Mouse (Mus musculus) liver, embryonic 13.5 days (tissue): Measurements from ENCODE around the gene Aifm3. TPM values are rescaled to one million over a fixed set of nuclear protein-coding genes. Genes with fewer than 3 reads are reported as not detected.
"Not testable (repeated sequence)": the region's sequence is repeated elsewhere in the genome, so short reads cannot be mapped to it uniquely, and the experiment has no call there.

Experiments
- ATAC-seq: fragments of 200-750 bp; cut with Nextera tagmentation; 2 replicates; pipeline ENCODE4 v1.8.0; 2017; ENCODE audit warnings: low read depth, mild to moderate bottlenecking, moderate number of reproducible peaks, moderate library complexity
- DNase-seq: peaks from one replicate; pipeline ENCODE4 v3.0.0; 2022
- H3K27ac ChIP-seq: fragments of 300-500 bp; sonication (generic); 2 replicates; pipeline ENCODE4 v1.5.1; 2015; ENCODE audit warnings: moderate library complexity, mild to moderate bottlenecking, inconsistent platforms
- H3K27me3 ChIP-seq: fragments of 300-500 bp; sonication (generic); 2 replicates; pipeline ENCODE4 v1.6.1; 2015; ENCODE audit warnings: mild to moderate bottlenecking, inconsistent platforms
- H3K36me3 ChIP-seq: fragments of 300-500 bp; sonication (generic); 2 replicates; pipeline ENCODE4 v1.6.1; 2015; ENCODE audit warnings: mild to moderate bottlenecking, inconsistent platforms
- H3K4me1 ChIP-seq: fragments of 300-500 bp; sonication (generic); replicated peaks from 2 replicates; pipeline ENCODE4 v1.6.1; 2015; ENCODE audit warnings: inconsistent platforms
- H3K4me2 ChIP-seq: fragments of 300-500 bp; sonication (generic); 2 replicates; pipeline ENCODE4 v1.6.1; 2015; ENCODE audit warnings: inconsistent platforms, mild to moderate bottlenecking, moderate library complexity
- H3K4me3 ChIP-seq: fragments of 300-500 bp; sonication (generic); replicated peaks from 2 replicates; pipeline ENCODE4 v1.5.1; 2015; ENCODE audit warnings: mild to moderate bottlenecking, inconsistent platforms
- H3K9ac ChIP-seq: fragments of 300-500 bp; sonication (generic); 2 replicates; pipeline ENCODE4 v1.6.1; 2015; ENCODE audit warnings: mild to moderate bottlenecking, inconsistent platforms
- H3K9me3 ChIP-seq: fragments of 300-500 bp; sonication (generic); replicated peaks from 2 replicates; pipeline ENCODE4 v1.6.1; 2016; ENCODE audit warnings: inconsistent platforms
- WGBS: fragments of 180-500 bp; shearing (Covaris S2); methylation state at CpG from one replicate; pipeline ENCODE4 v1.1.7; 2015; ENCODE audit not compliant: insufficient replicate concordance; 5-methylcytosine and 5-hydroxymethylcytosine counted together
- polyA plus RNA-seq: library from polyadenylated mRNA; unstranded; fragments of >200 nt; fragmentation: Nextera tagmentation; extraction: Ambion mirVana; gene quantifications from 2 replicates; pipeline ENCODE4 v1.2.1, GENCODE M21; 2015

Gene Aifm3
- polyA plus RNA-seq, 1 experiment from 2014 or later = 0.76 TPM

- Histone ChIP-seq H3K4me1 (peaks cover 28% of the 10 kb centered on the region), H3K36me3 (peaks cover 65% of the 10 kb centered on the region), H3K9ac (no peak overlapping the region), H3K4me2 (no peak overlapping the region), H3K4me3 (no peak overlapping the region), H3K9me3 (no peaks in the 10 kb centered on the region), H3K27ac (no peak overlapping the region), H3K27me3 (no peaks in the 10 kb centered on the region)
- ATAC-seq (no peak), DNase-seq (no peak)
Observed at GRCm38 (mm10) chr16:17527606-17528005, 38.2 kb downstream of the Aifm3 start.

- ATAC-seq (no peak), DNase-seq (no peak)
- Histone ChIP-seq H3K27me3 (no peaks in the 10 kb centered on the region), H3K4me2 (no peak overlapping the region), H3K9ac (no peak overlapping the region), H3K27ac (no peak overlapping the region), H3K4me3 (no peak overlapping the region), H3K4me1 (peaks cover 30% of the 10 kb centered on the region), H3K9me3 (no peaks in the 10 kb centered on the region), H3K36me3 (peaks cover 58% of the 10 kb centered on the region)
- 85% methylated on average over 13 of the region's 13 CpGs for WGBS
Observed at GRCm38 (mm10) chr16:17528276-17528675, 38.9 kb downstream of the Aifm3 start.

- Histone ChIP-seq H3K4me3 (peak overlapping the region; percentile 71), H3K27me3 (no peaks in the 10 kb centered on the region), H3K9ac (peak overlapping the region; percentile 88), H3K9me3 (no peaks in the 10 kb centered on the region), H3K36me3 (peaks cover 42% of the 10 kb centered on the region), H3K4me2 (peak overlapping the region; percentile 86), H3K4me1 (peaks cover 30% of the 10 kb centered on the region), H3K27ac (peak overlapping the region; percentile 94)
- DNase-seq = peak; percentile 8
- no peak for ATAC-seq
- 12% methylated on average over 17 of the region's 17 CpGs for WGBS
Observed at GRCm38 (mm10) chr16:17529981-17530586, 40.7 kb downstream of the Aifm3 start.

- H3K4me3 ChIP-seq = peak within 1 kb of the TSS; percentile 71
- H3K27ac ChIP-seq = peak within 1 kb of the TSS; percentile 94
- peak within 1 kb of the TSS; percentile 88 for H3K9ac ChIP-seq
- no peaks in the 10 kb centered on the region for H3K27me3 ChIP-seq
- ATAC-seq (peak; percentile 95), DNase-seq (peak; percentile 96)
- WGBS = under 1% methylated on average over 67 of the region's 67 CpGs
- H3K36me3 ChIP-seq = peaks cover 35% of the 10 kb centered on the region
- no peaks in the 10 kb centered on the region for H3K9me3 ChIP-seq
- peaks cover 30% of the 10 kb centered on the region for H3K4me1 ChIP-seq
- peak within 1 kb of the TSS; percentile 86 for H3K4me2 ChIP-seq
Observed at GRCm38 (mm10) chr16:17530640-17531288, 41.4 kb downstream of the Aifm3 start, which contains the start of gene Thap7. Thap7 (minus strand) TSS chr16:17531136.

- WGBS = 52% methylated on average over 4 of the region's 4 CpGs
- ATAC-seq (no peak), DNase-seq (no peak)
- peak overlapping the region; percentile 86; the same call in 1 of the 2 replicates for H3K4me2 ChIP-seq
- H3K4me1 ChIP-seq = peaks cover 30% of the 10 kb centered on the region
- peaks cover 20% of the 10 kb centered on the region for H3K36me3 ChIP-seq
- H3K9ac ChIP-seq = no peak overlapping the region
- no peak overlapping the region for H3K27ac ChIP-seq
- no peak overlapping the region for H3K4me3 ChIP-seq
- no peaks in the 10 kb centered on the region for H3K9me3 ChIP-seq
- no peaks in the 10 kb centered on the region for H3K27me3 ChIP-seq
Observed at GRCm38 (mm10) chr16:17532271-17532670, 42.9 kb downstream of the Aifm3 start.

GRCm38 (mm10) chr16:17532676-17533329 lies 43.4 kb downstream of the Aifm3 start:
- no peaks in the 10 kb centered on the region for H3K9me3 ChIP-seq
- H3K27me3 ChIP-seq = no peaks in the 10 kb centered on the region
- 60% methylated on average over 14 of the region's 14 CpGs for WGBS
- ATAC-seq = no peak
- H3K36me3 ChIP-seq = peaks cover 15% of the 10 kb centered on the region
- H3K9ac ChIP-seq = no peak overlapping the region
- no peak overlapping the region for H3K4me3 ChIP-seq
- H3K27ac ChIP-seq = no peak overlapping the region
- H3K4me2 ChIP-seq = no peak overlapping the region
- H3K4me1 ChIP-seq = peaks cover 30% of the 10 kb centered on the region
- DNase-seq = no peak

- Histone ChIP-seq H3K9ac (no peak overlapping the region), H3K27me3 (peaks cover 19% of the 10 kb centered on the region), H3K4me1 (peaks cover 10% of the 10 kb centered on the region), H3K27ac (no peak overlapping the region), H3K4me3 (no peak overlapping the region), H3K36me3 (no peaks in the 10 kb centered on the region), H3K4me2 (no peak overlapping the region), H3K9me3 (no peaks in the 10 kb centered on the region)
- no peak for ATAC-seq
- no peak for DNase-seq
- 72% methylated on average over 3 of the region's 3 CpGs for WGBS
Observed at GRCm38 (mm10) chr16:17536584-17536983, 47.2 kb downstream of the Aifm3 start.

GRCm38 (mm10) chr16:17542632-17543031 lies 53.2 kb downstream of the Aifm3 start:
- H3K27me3 ChIP-seq = peaks cover 37% of the 10 kb centered on the region
- DNase-seq = no peak
- H3K9ac ChIP-seq = no peak overlapping the region
- H3K4me3 ChIP-seq = no peak overlapping the region
- no peaks in the 10 kb centered on the region for H3K9me3 ChIP-seq
- no peaks in the 10 kb centered on the region for H3K4me1 ChIP-seq
- H3K27ac ChIP-seq = no peak overlapping the region
- H3K36me3 ChIP-seq = no peaks in the 10 kb centered on the region
- no peak overlapping the region for H3K4me2 ChIP-seq
- no peak for ATAC-seq
- WGBS = 50% methylated on average over 2 of the region's 2 CpGs

GRCm38 (mm10) chr16:17552837-17553236 lies 63.4 kb downstream of the Aifm3 start:
- Histone ChIP-seq H3K36me3 (no peaks in the 10 kb centered on the region), H3K4me3 (no peak overlapping the region), H3K4me1 (peaks cover 39% of the 10 kb centered on the region), H3K9ac (no peak overlapping the region), H3K4me2 (no peak overlapping the region), H3K27me3 (no peaks in the 10 kb centered on the region), H3K9me3 (no peaks in the 10 kb centered on the region), H3K27ac (no peak overlapping the region)
- 53% methylated on average over 7 of the region's 7 CpGs for WGBS
- no peak for ATAC-seq
- no peak for DNase-seq

- H3K9ac ChIP-seq = peak overlapping the region; percentile 68
Observed at GRCm38 (mm10) chr16:17553910-17554685, 64.7 kb downstream of the Aifm3 start.

GRCm38 (mm10) chr16:17554702-17555101 lies 65.3 kb downstream of the Aifm3 start:
- peak overlapping the region; percentile 85 for H3K4me2 ChIP-seq
- ATAC-seq (peak; percentile 63), DNase-seq (peak; percentile 72)
- WGBS = 11% methylated on average over 4 of the region's 4 CpGs
- H3K27me3 ChIP-seq, H3K9me3 ChIP-seq, H3K36me3 ChIP-seq: not testable (repeated sequence)
- peak overlapping the region; percentile 54 for H3K4me3 ChIP-seq
- H3K27ac ChIP-seq = peak overlapping the region; percentile 89
- peak overlapping the region; percentile 68 for H3K9ac ChIP-seq
- H3K4me1 ChIP-seq = peaks cover 56% of the 10 kb centered on the region

More at GRCm38 (mm10) chr16:17553910-17554685, 64.7 kb downstream of the Aifm3 start:
- no peaks in the 10 kb centered on the region for H3K36me3 ChIP-seq
- ATAC-seq (peak; percentile 89), DNase-seq (peak; percentile 80)
- H3K4me1 ChIP-seq = peaks cover 50% of the 10 kb centered on the region
- H3K9me3 ChIP-seq = no peaks in the 10 kb centered on the region
- WGBS = 8% methylated on average over 18 of the region's 18 CpGs
- 0 out of 2 replicates have a peak, but pooled peaks cover 4% of the 10 kb centered on the region for H3K27me3 ChIP-seq
- peak overlapping the region; percentile 54 for H3K4me3 ChIP-seq
- H3K27ac ChIP-seq = peak overlapping the region; percentile 89
- H3K4me2 ChIP-seq = peak overlapping the region; percentile 85
